Mouse (Mus musculus) T-helper 17 cell (primary cell): ENCODE results near the gene Il4ra.

ENCODE experiments used
- in situ Hi-C, 2 experiments: fragments of 300-600 bp; cut with MboI, MseI; formaldehyde crosslinking; loops; 1 replicate in 1 of 2; 2 replicates in 1 of 2; pipeline ENCODE4 v1.15.1; 2025; ENCODE audit warnings: high pct_unique_total_duplicates in 2 of 2

Il4ra gene

GRCm38 (mm10) chr7:125551766-125552709, at the start of gene Il4ra:
Gene Il4ra (plus strand): TSS chr7:125552120.
- in situ Hi-C loops, result loop anchor here (5.0 kb wide), 2 partner anchors 50 to 65 kb away; partner anchors contain the start of gene Il21r (in 1 of the 2)

- in situ Hi-C loops, result no loop called here
Measured at GRCm38 (mm10) chr7:125503374-125504092, 48.4 kb upstream of the Il4ra start.

GRCm38 (mm10) chr7:125504618-125505017, 47.3 kb upstream of the Il4ra start:
- in situ Hi-C loops, result no loop called here

GRCm38 (mm10) chr7:125505568-125505967, 46.4 kb upstream of the Il4ra start:
- in situ Hi-C loops, result no loop called here

- in situ Hi-C loops, result no loop called here
Measured at GRCm38 (mm10) chr7:125507279-125507678, 44.6 kb upstream of the Il4ra start.

- in situ Hi-C loops, result no loop called here
Measured at GRCm38 (mm10) chr7:125511432-125511831, 40.5 kb upstream of the Il4ra start.

GRCm38 (mm10) chr7:125511852-125512251, 40.1 kb upstream of the Il4ra start:
- in situ Hi-C loops, result no loop called here

GRCm38 (mm10) chr7:125515081-125515853, 36.7 kb upstream of the Il4ra start:
- in situ Hi-C loops, result no loop called here

- in situ Hi-C loops, result no loop called here
Measured at GRCm38 (mm10) chr7:125516723-125517122, 35.2 kb upstream of the Il4ra start.

- in situ Hi-C loops, result no loop called here
Measured at GRCm38 (mm10) chr7:125517470-125517869, 34.5 kb upstream of the Il4ra start.

GRCm38 (mm10) chr7:125519715-125520114, 32.2 kb upstream of the Il4ra start:
- in situ Hi-C loops, result no loop called here

- in situ Hi-C loops, result no loop called here
Measured at GRCm38 (mm10) chr7:125523051-125523450, 28.9 kb upstream of the Il4ra start.

- in situ Hi-C loops, result no loop called here
Measured at GRCm38 (mm10) chr7:125527186-125527585, 24.7 kb upstream of the Il4ra start.

- in situ Hi-C loops, result no loop called here
Measured at GRCm38 (mm10) chr7:125527901-125528580, 23.9 kb upstream of the Il4ra start.

GRCm38 (mm10) chr7:125539351-125539750, 12.6 kb upstream of the Il4ra start:
- in situ Hi-C loops, result loop anchor here in 1 of 2 experiments (10.0 kb wide), 1 partner anchor 345 kb away; no protein-coding TSS in a partner anchor

GRCm38 (mm10) chr7:125541026-125541425, 10.9 kb upstream of the Il4ra start:
- in situ Hi-C loops, result no loop called here

GRCm38 (mm10) chr7:125541821-125542220, 10.1 kb upstream of the Il4ra start:
- in situ Hi-C loops, result no loop called here

GRCm38 (mm10) chr7:125542335-125543050, 9.4 kb upstream of the Il4ra start:
- in situ Hi-C loops, result no loop called here

- in situ Hi-C loops, result no loop called here
Measured at GRCm38 (mm10) chr7:125543497-125543896, 8.4 kb upstream of the Il4ra start.

- in situ Hi-C loops, result no loop called here
Measured at GRCm38 (mm10) chr7:125545331-125545730, 6.6 kb upstream of the Il4ra start.
